Mouse (Mus musculus) CD4-positive helper T cell, adult 2 months (primary cell): ENCODE results near the gene Rabep2.

Experiments used
- DNase-seq: peaks from one replicate; pipeline ENCODE4 v3.0.0-alpha.2; 2012; ENCODE audit warnings: low read depth, missing footprints, low spot score

The Rabep2 gene

GRCm38 (mm10) chr7:126491973-126492372, 63.4 kb downstream of the Rabep2 start:
- DNase-seq, result no peak

- no peak for DNase-seq
Observed at GRCm38 (mm10) chr7:126494120-126494519, 65.6 kb downstream of the Rabep2 start.

DNA sequence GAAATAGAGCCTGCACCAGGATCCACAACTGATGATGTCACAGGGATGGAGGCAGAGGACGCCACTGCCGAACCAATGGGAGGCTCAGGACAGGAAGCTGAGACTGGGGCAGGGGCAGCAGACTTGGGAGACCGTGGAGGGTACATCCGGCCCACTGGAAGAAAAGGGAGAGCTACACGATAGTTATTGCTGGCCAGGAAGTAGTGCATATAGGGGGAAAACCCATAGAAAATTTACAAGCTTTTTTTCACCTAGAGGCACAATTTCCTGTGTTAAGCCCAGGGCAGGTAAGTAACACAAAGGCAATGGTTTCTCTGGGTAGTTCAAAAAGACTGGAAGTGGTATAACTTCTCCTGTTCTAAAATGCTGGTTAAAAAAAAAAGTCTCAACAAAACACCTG, 67.9 kb downstream of the Rabep2 start:
- peak; percentile 38 for DNase-seq

DNA sequence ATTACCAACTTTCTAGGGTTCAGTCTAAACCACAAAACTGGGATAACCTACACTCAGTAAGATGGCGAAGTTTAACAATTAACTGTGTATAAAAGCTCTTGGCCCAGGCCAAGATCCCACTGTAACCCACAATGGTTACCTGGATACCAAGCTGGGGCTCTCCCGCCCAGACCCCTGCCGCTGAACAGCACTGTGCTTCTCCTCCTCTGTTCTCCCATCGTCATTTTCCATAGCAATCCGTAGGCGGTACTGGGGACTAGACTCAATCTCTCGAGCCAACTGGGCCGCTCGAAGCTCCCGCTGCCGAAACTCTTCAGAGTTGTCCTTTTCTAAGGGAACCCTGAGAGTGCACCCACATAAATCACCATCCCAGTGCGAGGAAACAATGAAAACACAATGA, 69.4 kb downstream of the Rabep2 start:
- DNase-seq, result no peak
